Mouse (Mus musculus) CD4-positive helper T cell, adult 2 months (primary cell): ENCODE data around the gene Hivep1.
A peak's percentile ranks its signal among the peaks of the same experiment; 100 is the strongest.

Source experiments
- DNase-seq: peaks from one replicate; pipeline ENCODE4 v3.0.0-alpha.2; 2012; ENCODE audit warnings: low read depth, missing footprints, low spot score

The Hivep1 gene

DNA sequence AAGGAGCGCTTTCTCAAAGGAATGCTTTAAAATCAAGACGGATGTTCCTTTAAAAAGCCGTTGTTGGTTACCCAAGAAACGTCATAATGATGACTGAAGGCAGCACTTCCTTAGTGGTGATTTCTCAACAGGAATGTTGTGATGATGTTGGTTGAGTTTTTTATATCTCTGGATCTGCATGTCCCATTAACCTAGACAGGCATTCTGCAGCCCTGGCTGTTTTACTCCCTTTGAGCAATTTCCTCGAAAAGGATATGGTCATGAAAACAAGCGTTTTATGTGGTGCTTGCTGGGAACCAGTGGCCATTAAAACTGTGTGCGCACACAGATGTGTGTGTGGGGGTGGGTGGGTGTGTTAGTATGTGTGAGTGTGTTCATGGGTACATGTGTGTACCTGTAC is 170.6 kb downstream of the Hivep1 start:
- no peak for DNase-seq

DNA sequence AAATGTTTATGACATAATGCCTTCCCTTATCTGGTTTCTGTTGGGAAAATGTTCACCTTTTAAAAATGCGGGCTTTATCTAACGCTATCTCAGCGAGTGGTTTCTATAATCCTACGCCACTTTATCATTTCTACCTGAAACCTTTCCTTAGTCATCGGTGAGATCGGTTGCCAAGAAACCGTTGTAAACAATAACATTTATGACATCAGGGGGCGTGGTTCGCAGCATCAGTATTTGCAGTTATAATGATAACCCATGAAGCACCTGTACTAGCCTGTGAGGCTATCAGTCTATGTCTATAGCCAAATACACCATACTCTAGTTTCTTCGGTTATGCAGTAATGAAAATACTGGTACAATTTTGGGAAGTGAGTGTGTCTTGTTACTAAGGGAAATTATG is 177.0 kb downstream of the Hivep1 start:
- DNase-seq, result peak; percentile 72

DNA sequence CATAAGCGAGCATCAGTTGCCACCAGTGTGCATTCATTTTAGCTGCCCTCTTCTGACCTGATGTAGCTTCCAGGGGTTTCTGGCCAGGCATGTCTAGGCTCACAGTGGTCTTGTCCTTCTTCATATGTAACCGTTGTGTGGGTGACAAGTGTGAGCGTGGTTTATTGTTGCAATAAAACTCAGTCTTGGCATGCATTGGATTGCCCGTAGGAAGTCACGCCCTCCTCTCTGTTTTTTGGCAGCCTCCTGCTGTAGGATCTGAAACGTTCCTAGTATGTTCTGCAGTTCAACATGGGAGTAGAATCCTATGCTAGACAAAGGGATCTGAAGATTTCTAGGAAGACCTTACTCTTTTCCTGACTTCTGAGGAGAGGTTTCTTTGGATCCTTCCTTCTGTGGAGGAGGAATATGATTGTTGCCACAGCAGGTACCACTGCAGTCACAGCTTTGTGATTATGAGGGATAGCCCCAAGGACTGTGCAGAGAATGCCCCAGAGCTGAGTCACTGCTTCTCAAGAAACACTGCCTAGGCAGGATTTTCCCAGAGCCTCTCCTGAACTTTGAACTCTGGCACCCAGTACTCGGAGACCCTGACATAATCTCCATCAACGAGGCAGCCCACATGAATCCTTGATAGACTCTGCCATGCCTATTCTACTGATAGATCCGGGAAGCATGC is 182.1 kb downstream of the Hivep1 start:
- no peak for DNase-seq

DNA sequence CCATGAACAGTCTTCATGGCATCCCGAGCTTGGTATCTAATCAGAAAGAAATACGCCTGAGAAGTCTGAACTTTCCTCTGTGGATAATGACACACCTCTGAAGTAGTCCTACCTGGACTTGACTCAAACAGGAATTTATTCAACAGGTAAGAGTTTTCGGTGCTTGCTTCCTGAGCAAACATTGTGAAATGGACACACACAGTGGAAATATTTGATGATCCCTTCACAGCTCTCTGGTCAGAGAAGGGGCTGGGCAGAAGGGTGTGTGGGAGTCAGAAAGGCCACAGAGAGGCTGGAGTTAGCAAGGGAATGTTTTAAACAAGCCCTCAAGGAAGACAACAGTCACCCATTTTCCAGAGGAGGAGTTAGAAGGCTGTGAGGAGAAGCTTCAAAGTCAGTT is 186.7 kb downstream of the Hivep1 start:
- DNase-seq, result no peak

DNA sequence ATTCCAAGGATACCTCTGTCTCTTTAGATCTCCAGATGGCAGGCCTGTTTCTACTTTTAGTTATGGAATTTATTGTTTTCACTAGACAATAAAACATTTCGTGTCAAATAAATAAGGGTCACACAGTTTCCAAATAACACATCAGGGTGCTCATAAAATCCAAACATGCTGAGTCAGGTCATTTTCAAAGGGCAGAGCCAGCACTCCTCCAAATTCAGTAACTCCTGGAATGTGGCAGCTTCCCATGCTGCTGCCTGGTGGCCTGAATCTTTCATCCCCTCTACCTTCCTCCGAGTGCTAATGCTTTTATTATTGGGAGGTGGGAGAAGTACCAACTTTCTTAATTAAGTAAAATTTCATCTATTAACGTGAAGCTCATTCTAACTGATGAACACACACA is 190.3 kb downstream of the Hivep1 start:
- no peak for DNase-seq
